ENCODE assay signal across 24 mouse cellular contexts in genomic region chr5:97655266-97655665, GRCm38 (mm10).
DNase-seq lines count a peak whose midpoint lies in the region; ATAC-seq and TF ChIP-seq lines count a peak whose summit lies in the region.
"Had no signal": no experiment of that assay in that cellular context is flagged by ENCODE, and none has a peak within 500 bp of the region (broad histone marks: within the 10 kb centered on the region; RNA-seq: fewer than 3 reads in every experiment).

No protein-coding gene starts in this region.

- TF ChIP-seq POLR2A in cerebellum, adult 2 months (IDR thresholded peaks at IDR 0.05; ENCODE audit: borderline replicate concordance, insufficient read depth, low read length) = no peak
- TF ChIP-seq POLR2A in brain, embryonic 14.5 days (IDR thresholded peaks at IDR 0.05; ENCODE audit: borderline replicate concordance, extremely low read depth, insufficient read depth, insufficient read length, poor library complexity, severe bottlenecking) = no peak

- H3K4me2 ChIP-seq in forebrain, embryonic 14.5 days (ENCODE audit: low read length) = no peak overlapping the region
- no peak overlapping the region for H3K4me2 ChIP-seq in forebrain, embryonic 11.5 days (ENCODE audit: low read depth, low read length, severe bottlenecking)
- no peak overlapping the region for H3K4me2 ChIP-seq in hindbrain, postnatal 0 days (ENCODE audit: low read depth, low read length)
- H3K4me2 ChIP-seq in hindbrain, embryonic 16.5 days (ENCODE audit: low read length) = no peak overlapping the region
- H3K4me2 ChIP-seq: embryonic facial prominence, embryonic 12.5 days; embryonic facial prominence, embryonic 15.5 days; heart, embryonic 13.5 days; intestine, embryonic 15.5 days had no signal

- H3K9ac ChIP-seq in forebrain, embryonic 14.5 days (ENCODE audit: low read length) = no peak overlapping the region
- no peak overlapping the region for H3K9ac ChIP-seq in forebrain, embryonic 11.5 days (ENCODE audit: low read length)
- H3K9ac ChIP-seq in hindbrain, postnatal 0 days (replicated peaks; ENCODE audit: low read length) = no peak overlapping the region
- no peak overlapping the region for H3K9ac ChIP-seq in hindbrain, embryonic 16.5 days (ENCODE audit: low read depth, low read length)
- H3K9ac ChIP-seq: embryonic facial prominence, embryonic 12.5 days; embryonic facial prominence, embryonic 15.5 days; heart, embryonic 13.5 days; hindbrain, embryonic 14.5 days; intestine, embryonic 15.5 days had no signal

- no peak overlapping the region for H3K4me3 ChIP-seq in cerebellum, adult 2 months (replicated peaks; ENCODE audit: insufficient read depth, low read depth, low read length)
- H3K4me3 ChIP-seq in forebrain, embryonic 14.5 days (ENCODE audit: low read depth, low read length) = no peak overlapping the region
- no peak overlapping the region for H3K4me3 ChIP-seq in forebrain, embryonic 11.5 days (ENCODE audit: low read depth, low read length)
- H3K4me3 ChIP-seq in hindbrain, postnatal 0 days (ENCODE audit: low read length) = no peak overlapping the region
- H3K4me3 ChIP-seq in hindbrain, embryonic 16.5 days (ENCODE audit: low read length) = no peak overlapping the region
- H3K4me3 ChIP-seq: embryonic facial prominence, embryonic 12.5 days; embryonic facial prominence, embryonic 15.5 days; heart, adult 2 months; heart, embryonic 10.5 days; heart, embryonic 13.5 days; intestine, embryonic 15.5 days had no signal

- no peak for ATAC-seq in forebrain, embryonic 14.5 days
- no peak for ATAC-seq in forebrain, embryonic 11.5 days (replicated peaks; ENCODE audit: low FRiP score)
- no peak for ATAC-seq in hindbrain, postnatal 0 days
- no peak for ATAC-seq in hindbrain, embryonic 16.5 days
- ATAC-seq: activated CD4-positive, CD25-positive, alpha-beta regulatory T cell, adult 4 months; intestine, embryonic 15.5 days had no signal

- WGBS in cerebellum, adult 2 months = 15% methylated on average over 6 of the region's 6 CpGs
- 74% methylated on average over 6 of the region's 6 CpGs for WGBS in forebrain, embryonic 14.5 days
- WGBS in forebrain, embryonic 11.5 days = 91% methylated on average over 6 of the region's 6 CpGs
- 65% methylated on average over 6 of the region's 6 CpGs for WGBS in hindbrain, postnatal 0 days
- WGBS in hindbrain, embryonic 16.5 days = 80% methylated on average over 6 of the region's 6 CpGs

- no peak overlapping the region for H3K27ac ChIP-seq in cerebellum, adult 2 months (ENCODE audit: insufficient read depth, low read length)
- H3K27ac ChIP-seq in forebrain, embryonic 14.5 days (ENCODE audit: low read depth, low read length) = 0 out of 2 replicates have a peak overlapping the region, but pooled peaks have one; percentile 71
- no peak overlapping the region for H3K27ac ChIP-seq in forebrain, embryonic 11.5 days (ENCODE audit: low read depth, low read length)
- no peak overlapping the region for H3K27ac ChIP-seq in hindbrain, postnatal 0 days
- no peak overlapping the region for H3K27ac ChIP-seq in hindbrain, embryonic 16.5 days (ENCODE audit: low read depth, low read length)
- H3K27ac ChIP-seq: embryonic facial prominence, embryonic 12.5 days; embryonic facial prominence, embryonic 15.5 days; heart, adult 2 months; heart, embryonic 10.5 days; heart, embryonic 13.5 days; hindbrain, embryonic 14.5 days; intestine, embryonic 15.5 days had no signal

- no peaks in the 10 kb centered on the region for H3K4me1 ChIP-seq in cerebellum, adult 2 months (ENCODE audit: control insufficient read depth, insufficient read depth, low read length)
- peaks cover 11% of the 10 kb centered on the region for H3K4me1 ChIP-seq in forebrain, embryonic 14.5 days (ENCODE audit: control insufficient read depth, insufficient read depth, low read length)
- no peaks in the 10 kb centered on the region; the same call in 1 of the 2 replicates for H3K4me1 ChIP-seq in forebrain, embryonic 11.5 days (replicated peaks; ENCODE audit: control insufficient read depth, insufficient read depth, low read length)
- H3K4me1 ChIP-seq in hindbrain, postnatal 0 days (ENCODE audit: insufficient read depth, low read length) = no peaks in the 10 kb centered on the region; the same call in 1 of the 2 replicates
- H3K4me1 ChIP-seq in hindbrain, embryonic 16.5 days (ENCODE audit: control insufficient read depth, insufficient read depth, low read depth, low read length) = no peaks in the 10 kb centered on the region
- H3K4me1 ChIP-seq: embryonic facial prominence, embryonic 12.5 days; embryonic facial prominence, embryonic 15.5 days; heart, embryonic 10.5 days; heart, embryonic 13.5 days; intestine, embryonic 15.5 days had no signal

- TF ChIP-seq CTCF in cerebellum, adult 2 months (IDR thresholded peaks at IDR 0.05; ENCODE audit: borderline replicate concordance, insufficient read depth, low read depth, low read length) = no peak
- TF ChIP-seq CTCF in hindbrain, postnatal 0 days (IDR thresholded peaks at IDR 0.05; ENCODE audit: low read depth) = no peak
- TF ChIP-seq CTCF in brain, embryonic 14.5 days (IDR thresholded peaks at IDR 0.05; ENCODE audit: borderline replicate concordance, extremely low read depth, insufficient read depth, insufficient read length) = no peak

- DNase-seq in cerebellum, postnatal 10 days = peak; percentile 67 to 78
- DNase-seq in cerebellum, adult 2 months = no peak
- DNase-seq in forebrain, embryonic 14.5 days (ENCODE audit: low spot score) = peak; percentile 7
- DNase-seq in forebrain, embryonic 11.5 days (ENCODE audit: low spot score) = no peak
- peak; percentile 8 for DNase-seq in hindbrain, postnatal 0 days (ENCODE audit: low spot score)
- DNase-seq in brain, embryonic 14.5 days (ENCODE audit: low read depth) = peak; percentile 17
- DNase-seq: adrenal gland, adult 8-10 months; adrenal gland, postnatal 25 days; cerebellum, adult 18-20 months; cerebellum, adult 9-11 months; gastrocnemius, postnatal 10 days; gastrocnemius, postnatal 36 days; heart, adult 2 months; heart, postnatal 14 days; heart, postnatal 4 days; kidney, adult 11 months had no signal

- no peaks in the 10 kb centered on the region for H3K36me3 ChIP-seq in forebrain, embryonic 14.5 days (ENCODE audit: control insufficient read depth, insufficient read depth, low read length)
- H3K36me3 ChIP-seq in forebrain, embryonic 11.5 days (ENCODE audit: control insufficient read depth, insufficient read depth, low read length) = no peaks in the 10 kb centered on the region
- H3K36me3 ChIP-seq in hindbrain, postnatal 0 days (ENCODE audit: insufficient read depth, low read length) = no peaks in the 10 kb centered on the region
- H3K36me3 ChIP-seq in hindbrain, embryonic 16.5 days (ENCODE audit: control insufficient read depth, insufficient read depth, low read length) = no peaks in the 10 kb centered on the region
- H3K36me3 ChIP-seq: embryonic facial prominence, embryonic 12.5 days; embryonic facial prominence, embryonic 15.5 days; heart, embryonic 10.5 days; heart, embryonic 13.5 days; intestine, embryonic 15.5 days had no signal

- no peaks in the 10 kb centered on the region; the same call in 1 of the 2 replicates for H3K27me3 ChIP-seq in cerebellum, adult 2 months (ENCODE audit: control insufficient read depth, insufficient read depth, low read length)
- no peaks in the 10 kb centered on the region for H3K27me3 ChIP-seq in forebrain, embryonic 14.5 days (replicated peaks; ENCODE audit: control insufficient read depth, insufficient read depth, low read length)
- no peaks in the 10 kb centered on the region for H3K27me3 ChIP-seq in forebrain, embryonic 11.5 days (ENCODE audit: control insufficient read depth, insufficient read depth, low read length)
- no peaks in the 10 kb centered on the region for H3K27me3 ChIP-seq in hindbrain, postnatal 0 days (ENCODE audit: insufficient read depth, low read length)
- no peaks in the 10 kb centered on the region for H3K27me3 ChIP-seq in hindbrain, embryonic 16.5 days (replicated peaks; ENCODE audit: control insufficient read depth, insufficient read depth, low read length)
- H3K27me3 ChIP-seq: embryonic facial prominence, embryonic 12.5 days; embryonic facial prominence, embryonic 15.5 days; heart, embryonic 13.5 days; intestine, embryonic 15.5 days had no signal

- H3K9me3 ChIP-seq in forebrain, embryonic 14.5 days (replicated peaks; ENCODE audit: control insufficient read depth, low read length) = no peaks in the 10 kb centered on the region
- H3K9me3 ChIP-seq in forebrain, embryonic 11.5 days (ENCODE audit: control insufficient read depth, low read length) = no peaks in the 10 kb centered on the region
- H3K9me3 ChIP-seq in hindbrain, postnatal 0 days (ENCODE audit: low read length) = no peaks in the 10 kb centered on the region
- H3K9me3 ChIP-seq in hindbrain, embryonic 16.5 days (ENCODE audit: control insufficient read depth, low read length) = no peaks in the 10 kb centered on the region
- H3K9me3 ChIP-seq: embryonic facial prominence, embryonic 12.5 days; embryonic facial prominence, embryonic 15.5 days; heart, embryonic 10.5 days; heart, embryonic 13.5 days; intestine, embryonic 15.5 days had no signal

Comparison
In these comparisons a context has a peak if more than half of its experiments do, and no peak if none do; other contexts are left out.
1. DNase-seq: peak in cerebellum, postnatal 10 days (2 of 2), forebrain, embryonic 14.5 days (single experiment), hindbrain, postnatal 0 days (single experiment) and brain, embryonic 14.5 days (single experiment); none in cerebellum, adult 2 months (0 of 2) and forebrain, embryonic 11.5 days (single experiment).